Mouse (Mus musculus): ENCODE measurements at regions not wholly inside any gene's neighbourhood (a gene's known extent, or its start where the extent isn't known, plus 50 kb on each side); places are given as distances from the start of the nearest gene placed in this dataset.

DNA sequence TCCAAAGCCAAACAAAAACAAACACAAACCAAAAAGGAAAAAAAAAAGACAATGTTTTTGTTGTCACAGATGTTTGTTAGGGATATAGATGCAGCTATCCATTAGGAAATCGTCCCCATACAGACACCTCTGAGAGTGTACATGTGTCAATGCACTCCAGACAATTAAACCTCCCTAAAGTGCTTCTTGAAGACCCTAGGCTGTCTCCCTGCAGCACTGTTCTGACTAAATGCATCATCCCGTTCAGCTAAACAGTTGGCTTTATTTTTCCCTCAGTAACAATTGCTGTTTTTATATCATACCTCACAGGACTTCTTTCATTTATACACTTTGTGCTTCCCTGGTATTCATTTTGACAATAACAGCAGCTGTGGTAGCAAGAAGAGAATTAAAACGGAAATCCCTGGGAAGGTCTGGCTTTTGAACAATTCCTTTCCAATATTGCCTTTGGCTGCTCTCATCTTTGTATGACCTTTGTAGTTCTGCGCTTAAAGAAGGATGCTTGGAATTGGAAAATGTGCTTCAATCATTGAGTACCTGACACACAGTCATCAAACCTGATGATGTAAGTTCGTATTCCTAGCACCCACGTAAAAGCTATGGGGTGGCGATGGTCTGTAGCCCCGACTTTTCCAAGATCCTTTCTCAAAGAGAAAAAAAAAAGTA lies 208.9 kb downstream of the Dusp6 start:
- Histone ChIP-seq H3K9me3 (replicated peaks; ENCODE audit: insufficient read depth, low read length) (no peaks in the 10 kb centered on the region), H3K79me2 (ENCODE audit: control insufficient read depth, insufficient read depth, low read length, poor library complexity) (no peaks in the 10 kb centered on the region), H3K4me1 (ENCODE audit: control insufficient read depth in 1 of 2, insufficient read depth in 2 of 2, low read length in 2 of 2) (no peaks in the 10 kb centered on the region), H3K9ac (ENCODE audit: control insufficient read depth, low read depth, low read length, poor library complexity, severe bottlenecking) (no peak overlapping the region), H3K36me3 (ENCODE audit: control insufficient read depth in 1 of 2, insufficient read depth in 2 of 2, low read length in 2 of 2) (no peaks in the 10 kb centered on the region), H3K4me3 (ENCODE audit: control insufficient read depth in 1 of 2, insufficient read depth in 1 of 2, low read depth in 2 of 2, low read length in 2 of 2) (no peak overlapping the region), H3K27me3 (ENCODE audit: control insufficient read depth in 1 of 2, insufficient read depth in 2 of 2, low read length in 2 of 2) (no peaks in the 10 kb centered on the region; a peak in 1 of 4 replicates), H3K27ac (ENCODE audit: control insufficient read depth, low read depth, low read length) (no peak overlapping the region)
- TF ChIP-seq POLR2AphosphoS2 (IDR thresholded peaks at IDR 0.05; ENCODE audit: low read length) (no peak), MAX (IDR thresholded peaks at IDR 0.05; ENCODE audit: low read length) (no peak), USF2 (IDR thresholded peaks at IDR 0.05; ENCODE audit: borderline replicate concordance in 1 of 2, insufficient read depth in 1 of 2, low read depth in 1 of 2, low read length in 2 of 2) (no peak), SMC3 (IDR thresholded peaks at IDR 0.05; ENCODE audit: low read depth, low read length) (no peak), ZNF384 (IDR thresholded peaks at IDR 0.05; ENCODE audit: low read depth, low read length) (no peak), ZC3H11A (IDR thresholded peaks at IDR 0.05; ENCODE audit: low read depth, low read length) (no peak), MAFK (IDR thresholded peaks at IDR 0.05; ENCODE audit: borderline replicate concordance, low read depth, low read length) (no peak), MYC (IDR thresholded peaks at IDR 0.05; ENCODE audit: low read depth, low read length) (no peak), MAZ (IDR thresholded peaks at IDR 0.05; ENCODE audit: low read depth, low read length) (no peak), ELF1 (IDR thresholded peaks at IDR 0.05; ENCODE audit: low read depth, low read length) (no peak), JUND (IDR thresholded peaks at IDR 0.05; ENCODE audit: low read depth, low read length) (no peak)
- DNase-seq (ENCODE audit: low read depth, low spot score), result no peak

DNA sequence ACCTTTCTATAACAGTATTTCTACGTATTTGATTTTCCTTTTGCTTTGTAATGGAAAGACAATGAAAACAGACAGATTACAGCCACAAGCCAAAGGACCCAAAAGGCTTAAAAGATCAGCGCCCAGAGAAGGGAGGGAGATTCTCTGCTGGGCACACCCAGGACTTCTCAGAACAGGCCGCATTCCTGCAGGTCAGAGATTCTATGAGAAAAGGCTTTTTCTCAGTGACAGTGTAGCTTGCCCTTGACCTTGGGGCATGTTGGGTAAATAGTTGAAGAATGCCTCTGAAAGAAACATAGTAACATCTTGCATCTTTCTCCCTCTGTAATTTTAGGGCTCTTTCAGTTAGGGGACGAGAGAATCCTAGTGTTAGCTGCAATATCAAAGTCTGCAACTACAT lies 209.8 kb downstream of the Dusp6 start:
- Histone ChIP-seq H3K9me3 (replicated peaks; ENCODE audit: insufficient read depth, low read length) (no peaks in the 10 kb centered on the region), H3K4me1 (ENCODE audit: control insufficient read depth in 1 of 2, insufficient read depth in 2 of 2, low read length in 2 of 2) (no peaks in the 10 kb centered on the region), H3K27me3 (ENCODE audit: control insufficient read depth in 1 of 2, insufficient read depth in 2 of 2, low read length in 2 of 2) (no peaks in the 10 kb centered on the region; a peak in 1 of 4 replicates), H3K4me3 (ENCODE audit: control insufficient read depth in 1 of 2, insufficient read depth in 1 of 2, low read depth in 2 of 2, low read length in 2 of 2) (no peak overlapping the region), H3K36me3 (ENCODE audit: control insufficient read depth in 1 of 2, insufficient read depth in 2 of 2, low read length in 2 of 2) (no peaks in the 10 kb centered on the region), H3K9ac (ENCODE audit: control insufficient read depth, low read depth, low read length, poor library complexity, severe bottlenecking) (no peak overlapping the region), H3K27ac (ENCODE audit: control insufficient read depth, low read depth, low read length) (no peak overlapping the region), H3K79me2 (ENCODE audit: control insufficient read depth, insufficient read depth, low read length, poor library complexity) (no peaks in the 10 kb centered on the region)
- TF ChIP-seq ZMIZ1 (IDR thresholded peaks at IDR 0.05; ENCODE audit: low read depth, low read length), result no peak
- no peak for TF ChIP-seq USF1 (IDR thresholded peaks at IDR 0.05; ENCODE audit: low read depth, low read length)
- TF ChIP-seq JUND (IDR thresholded peaks at IDR 0.05; ENCODE audit: low read depth, low read length), result no peak
- no peak for TF ChIP-seq SMC3 (IDR thresholded peaks at IDR 0.05; ENCODE audit: low read depth, low read length)
- TF ChIP-seq ELF1 (IDR thresholded peaks at IDR 0.05; ENCODE audit: low read depth, low read length), result no peak
- no peak for DNase-seq (ENCODE audit: low read depth, low spot score)

DNA sequence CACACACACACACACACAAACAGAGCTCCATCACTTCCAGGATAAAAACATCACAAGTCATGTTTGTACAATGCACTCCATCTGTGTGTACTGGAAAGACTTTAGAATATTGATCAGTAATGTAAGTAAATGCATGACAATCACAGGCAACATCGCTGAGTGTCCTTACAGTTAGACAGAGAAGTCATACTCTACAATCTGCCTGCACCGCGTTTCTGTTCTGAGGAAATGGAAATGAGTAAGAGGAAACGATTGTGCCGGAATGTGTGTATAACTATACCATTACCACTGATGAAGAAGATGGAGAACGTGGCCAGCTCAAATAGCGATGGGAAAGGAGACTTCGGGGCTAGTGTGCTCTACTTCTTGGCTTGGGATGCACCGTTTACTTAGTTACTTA lies 210.7 kb downstream of the Dusp6 start:
- Histone ChIP-seq H3K79me2 (ENCODE audit: control insufficient read depth, insufficient read depth, low read length, poor library complexity) (no peaks in the 10 kb centered on the region), H3K27ac (ENCODE audit: control insufficient read depth, low read depth, low read length) (no peak overlapping the region), H3K9ac (ENCODE audit: control insufficient read depth, low read depth, low read length, poor library complexity, severe bottlenecking) (no peak overlapping the region), H3K36me3 (ENCODE audit: control insufficient read depth in 1 of 2, insufficient read depth in 2 of 2, low read length in 2 of 2) (no peaks in the 10 kb centered on the region), H3K4me3 (ENCODE audit: control insufficient read depth in 1 of 2, insufficient read depth in 1 of 2, low read depth in 2 of 2, low read length in 2 of 2) (no peak overlapping the region), H3K4me1 (ENCODE audit: control insufficient read depth in 1 of 2, insufficient read depth in 2 of 2, low read length in 2 of 2) (no peaks in the 10 kb centered on the region), H3K9me3 (replicated peaks; ENCODE audit: insufficient read depth, low read length) (no peaks in the 10 kb centered on the region), H3K27me3 (ENCODE audit: control insufficient read depth in 1 of 2, insufficient read depth in 2 of 2, low read length in 2 of 2) (no peaks in the 10 kb centered on the region; a peak in 1 of 4 replicates)
- no peak for TF ChIP-seq RAD21 (IDR thresholded peaks at IDR 0.05; ENCODE audit: low read depth, low read length)
- TF ChIP-seq GABPA (IDR thresholded peaks at IDR 0.05; ENCODE audit: low read depth, low read length), result no peak
- TF ChIP-seq MXI1 (IDR thresholded peaks at IDR 0.05; ENCODE audit: low read depth, low read length), result no peak
- no peak for TF ChIP-seq MAZ (IDR thresholded peaks at IDR 0.05; ENCODE audit: low read depth, low read length)
- no peak for TF ChIP-seq POLR2A (IDR thresholded peaks at IDR 0.05; ENCODE audit: control insufficient read depth in 1 of 2, insufficient read depth in 1 of 2, low read depth in 1 of 2, low read length in 2 of 2, poor library complexity in 1 of 2)
- TF ChIP-seq CHD2 (IDR thresholded peaks at IDR 0.05; ENCODE audit: low read length), result no peak
- no peak for TF ChIP-seq POLR2AphosphoS2 (IDR thresholded peaks at IDR 0.05; ENCODE audit: low read length)
- TF ChIP-seq ZNF384 (IDR thresholded peaks at IDR 0.05; ENCODE audit: low read depth, low read length), result no peak
- no peak for TF ChIP-seq JUND (IDR thresholded peaks at IDR 0.05; ENCODE audit: low read depth, low read length)
- TF ChIP-seq BHLHE40 (IDR thresholded peaks at IDR 0.05; ENCODE audit: borderline replicate concordance, low read depth, low read length), result no peak
- no peak for TF ChIP-seq E2F4 (IDR thresholded peaks at IDR 0.05; ENCODE audit: borderline replicate concordance, low read depth, low read length)
- no peak for TF ChIP-seq ETS1 (IDR thresholded peaks at IDR 0.05; ENCODE audit: low read depth, low read length)
- TF ChIP-seq CTCF (IDR thresholded peaks at IDR 0.05 in 2 of 3, conservative IDR thresholded peaks at IDR 0.05 in 1 of 3; ENCODE audit: control insufficient read depth in 1 of 3, insufficient read depth in 1 of 3, low read depth in 2 of 3, low read length in 3 of 3, poor library complexity in 1 of 3, severe bottlenecking in 1 of 3), result no peak
- TF ChIP-seq UBTF (IDR thresholded peaks at IDR 0.05; ENCODE audit: borderline replicate concordance, insufficient read depth, low read depth, low read length), result no peak
- no peak for TF ChIP-seq SMC3 (IDR thresholded peaks at IDR 0.05; ENCODE audit: low read depth, low read length)
- no peak for TF ChIP-seq NRF1 (IDR thresholded peaks at IDR 0.05; ENCODE audit: insufficient read depth, low read depth, low read length, poor library complexity, severe bottlenecking)
- TF ChIP-seq TAL1 (IDR thresholded peaks at IDR 0.05; ENCODE audit: low read length), result no peak
- no peak for DNase-seq (ENCODE audit: low read depth, low spot score)

All from MEL (cell line).